Comparison of ENCODE assay signal across 13 mouse cellular contexts in genomic region chr2:163575248-163575647, GRCm38 (mm10). TPM values are rescaled to one million over a fixed set of nuclear protein-coding genes. Genes with fewer than 3 reads are reported as not detected.
DNase-seq lines count a peak whose midpoint lies in the region; ATAC-seq and TF ChIP-seq lines count a peak whose summit lies in the region.
"Had no signal": no experiment of that assay in that cellular context is flagged by ENCODE, and none has a peak within 500 bp of the region (broad histone marks: within the 10 kb centered on the region; RNA-seq: fewer than 3 reads in every experiment).

No protein-coding gene starts in this region.

- H3K27me3 ChIP-seq in stomach, embryonic 15.5 days (replicated peaks): no peaks in the 10 kb centered on the region
- no peaks in the 10 kb centered on the region for H3K27me3 ChIP-seq in cerebellum, adult 2 months (ENCODE audit: control insufficient read depth, insufficient read depth, low read length)
- H3K27me3 ChIP-seq: midbrain, embryonic 13.5 days had no signal

- peak overlapping the region; percentile 30 for H3K4me2 ChIP-seq in stomach, embryonic 15.5 days
- H3K4me2 ChIP-seq: midbrain, embryonic 13.5 days had no signal

- H3K27ac ChIP-seq in stomach, embryonic 15.5 days: no peak overlapping the region
- no peak overlapping the region for H3K27ac ChIP-seq in cerebellum, adult 2 months (ENCODE audit: insufficient read depth, low read length)
- H3K27ac ChIP-seq: limb, embryonic 10.5 days; midbrain, embryonic 13.5 days had no signal

- ATAC-seq in stomach, embryonic 15.5 days (ENCODE audit: insufficient read depth, low FRiP score, low read depth): no peak; the same call in 1 of the 2 replicates
- no peak for ATAC-seq in frontal cortex, adult (ENCODE audit: low TSS enrichment)
- ATAC-seq: midbrain, embryonic 13.5 days had no signal

- H3K36me3 ChIP-seq in stomach, embryonic 15.5 days: no peaks in the 10 kb centered on the region
- H3K36me3 ChIP-seq: limb, embryonic 10.5 days; midbrain, embryonic 13.5 days had no signal

- no peak overlapping the region for H3K4me3 ChIP-seq in stomach, embryonic 15.5 days (replicated peaks)
- H3K4me3 ChIP-seq in cerebellum, adult 2 months (replicated peaks; ENCODE audit: insufficient read depth, low read depth, low read length): no peak overlapping the region
- H3K4me3 ChIP-seq: erythroblast, embryonic 14.5 days; limb, embryonic 10.5 days; midbrain, embryonic 13.5 days had no signal

- H3K9ac ChIP-seq in stomach, embryonic 15.5 days: no peak overlapping the region
- H3K9ac ChIP-seq: midbrain, embryonic 13.5 days had no signal

- TF ChIP-seq CTCF in cerebellum, adult 2 months (IDR thresholded peaks at IDR 0.05; ENCODE audit: borderline replicate concordance, insufficient read depth, low read depth, low read length): no peak

- peak; percentile 45 for DNase-seq in adrenal gland, adult 2 months
- DNase-seq in adrenal gland, postnatal 25 days: no peak
- peak; percentile 68 for DNase-seq in kidney, adult 9 months
- no peak for DNase-seq in kidney, postnatal 10 days
- peak; percentile 17 for DNase-seq in liver
- DNase-seq in cerebellum, adult 2 months: no peak
- DNase-seq: cerebellum, postnatal 10 days; thymus, postnatal 4 days had no signal

- WGBS in stomach, embryonic 15.5 days: 41% methylated on average over 11 of the region's 11 CpGs
- whole genome bisulfite sequencing in cerebellum, adult 2 months: 25% methylated on average over 11 of the region's 11 CpGs

- H3K9me3 ChIP-seq in stomach, embryonic 15.5 days: no peaks in the 10 kb centered on the region
- H3K9me3 ChIP-seq: limb, embryonic 10.5 days; midbrain, embryonic 13.5 days had no signal

- no peaks in the 10 kb centered on the region for H3K4me1 ChIP-seq in stomach, embryonic 15.5 days
- H3K4me1 ChIP-seq in cerebellum, adult 2 months (ENCODE audit: control insufficient read depth, insufficient read depth, low read length): no peaks in the 10 kb centered on the region
- H3K4me1 ChIP-seq: limb, embryonic 10.5 days; midbrain, embryonic 13.5 days had no signal

- TF ChIP-seq POLR2A in cerebellum, adult 2 months (IDR thresholded peaks at IDR 0.05; ENCODE audit: borderline replicate concordance, insufficient read depth, low read length): no peak

RNA-seq across cellular contexts. Expression of gene Ttpal, which starts 26.9 kb away (rescaled TPM):
- 10 to 100 TPM; 25.6 to 27.0 TPM for total RNA-seq in adrenal gland, adult 2 months (2021)
- 27.3 and 32.3 TPM in 2 replicates for polyA plus RNA-seq in adrenal gland, adult 2 months (2012; rRNA removed)
- 29.4 and 30.0 TPM in 2 replicates for total RNA-seq in adrenal gland, postnatal 25 days (2021)
- 26.2 and 26.9 TPM in 2 replicates for polyA plus RNA-seq in stomach, embryonic 15.5 days (2015; fragmentation: Nextera tagmentation; extraction: Ambion mirVana)
- polyA plus RNA-seq in cerebellum, adult 2 months (2012; rRNA removed): 23.7 and 28.0 TPM in 2 replicates

Comparison
In these comparisons a context has a peak if more than half of its experiments do, and no peak if none do; other contexts are left out.
1. DNase-seq: peak in adrenal gland, adult 2 months (single experiment), kidney, adult 9 months (single experiment) and liver (single experiment); none in adrenal gland, postnatal 25 days (single experiment), kidney, postnatal 10 days (single experiment) and cerebellum, adult 2 months (0 of 2).